Mouse (Mus musculus) inflammation-experienced regulatory T-cells, adult 6 months (primary cell): ENCODE data around the gene Vps13d. TPM values are rescaled to one million over a fixed set of nuclear protein-coding genes. Genes with fewer than 3 reads are reported as not detected.

Experiments
- ATAC-seq: one replicate; pipeline ENCODE4 v1.8.0; 2017
- polyA plus RNA-seq, 3 experiments: library from polyadenylated mRNA; unstranded; fragments of 100-300 nt; shearing (Covaris generic); gene quantifications; one replicate each; pipeline ENCODE4 v1.2.1; 2017

Vps13d gene
- polyA plus RNA-seq, 3 experiments from 2014 or later = 10.6 to 27.5 (median 19.6) TPM

GRCm38 (mm10) chr4:145147006-145147961, 47.5 kb downstream of the Vps13d start:
- ATAC-seq = no peak

GRCm38 (mm10) chr4:145143533-145143932, 51.3 kb downstream of the Vps13d start:
- no peak for ATAC-seq

DNA sequence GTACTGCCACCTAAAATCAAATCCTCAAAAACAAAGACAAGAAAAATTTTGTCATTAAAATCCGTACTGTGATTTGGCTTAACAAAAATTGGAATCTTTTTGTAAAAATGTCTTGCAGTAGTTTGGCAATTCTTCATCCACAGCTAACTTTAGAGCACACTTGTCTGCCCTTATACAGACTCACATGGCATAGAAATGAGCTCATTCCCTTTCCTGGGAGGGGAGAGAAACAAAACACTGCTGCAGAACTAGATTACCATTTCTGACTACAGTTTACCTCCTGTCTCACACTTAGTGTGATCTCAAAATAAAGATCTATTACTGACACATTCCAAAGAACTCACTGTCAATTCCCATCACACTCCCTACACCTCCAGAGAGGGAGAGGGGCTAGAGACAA, 58.1 kb downstream of the Vps13d start:
- ATAC-seq = no peak

- ATAC-seq = no peak
These were observed 59.3 kb downstream of the Vps13d start for GRCm38 (mm10) chr4:145135473-145135872.

DNA sequence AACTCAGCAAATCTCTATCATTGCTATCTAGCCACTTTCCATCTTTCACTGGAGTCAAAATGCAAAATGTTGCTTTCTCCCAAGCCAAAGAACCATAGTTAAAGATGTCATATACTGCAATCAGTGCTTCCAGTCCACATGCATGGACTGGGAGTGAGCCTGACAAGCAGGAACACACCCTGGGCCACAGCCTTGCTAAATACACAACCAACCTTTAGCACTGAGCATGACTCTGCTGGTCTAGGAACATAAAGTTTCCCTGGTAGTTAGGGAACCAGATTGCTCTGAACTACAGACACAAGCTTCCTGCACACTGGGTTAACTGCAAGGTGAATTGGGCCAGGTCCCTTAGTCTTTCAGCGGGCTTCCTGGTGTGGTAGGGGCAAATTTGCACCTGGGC, 64.0 kb downstream of the Vps13d start:
- ATAC-seq = no peak

GRCm38 (mm10) chr4:145129956-145130548, 64.8 kb downstream of the Vps13d start:
- no peak for ATAC-seq

GRCm38 (mm10) chr4:145125463-145126220, 69.2 kb downstream of the Vps13d start:
- no peak for ATAC-seq

DNA sequence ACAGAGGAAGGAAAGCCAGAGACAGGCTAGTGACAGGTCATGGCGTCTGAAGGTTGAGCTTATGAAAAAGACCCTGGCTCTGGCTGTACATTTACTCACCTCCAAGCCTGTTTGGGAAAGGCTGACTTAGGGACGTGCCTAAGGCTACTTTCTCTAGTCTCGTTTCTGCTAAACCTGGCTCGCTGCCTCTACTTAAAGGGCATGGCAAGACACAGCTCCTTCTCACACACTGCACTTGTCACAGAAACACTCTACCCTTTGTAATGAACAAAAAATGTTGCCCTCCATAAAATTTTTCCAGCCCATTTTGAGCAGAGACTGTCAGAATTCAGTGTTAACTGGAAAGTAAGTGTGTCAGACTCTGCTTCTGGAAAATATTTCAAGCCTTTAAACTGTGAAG, 70.4 kb downstream of the Vps13d start:
- no peak for ATAC-seq

DNA sequence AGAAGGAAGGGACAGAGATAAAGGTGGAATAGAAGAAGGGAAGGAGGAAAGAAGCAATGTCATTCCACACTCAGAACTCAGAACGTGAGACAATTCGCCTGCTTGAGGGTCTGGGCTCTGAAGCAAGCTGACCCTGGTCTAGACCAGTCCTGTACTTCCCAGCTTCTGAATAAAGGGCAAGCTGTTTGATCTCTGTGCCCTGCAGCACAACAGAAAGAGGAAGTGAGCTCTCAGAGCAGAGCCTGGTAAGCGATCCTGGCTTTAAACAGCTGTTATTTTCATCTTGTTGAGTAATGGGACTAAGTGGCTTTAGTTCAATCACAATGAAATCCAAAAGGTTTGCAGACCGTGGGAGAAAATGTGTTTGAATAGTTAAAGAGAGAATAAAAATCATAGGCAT, 83.2 kb downstream of the Vps13d start:
- ATAC-seq = no peak

DNA sequence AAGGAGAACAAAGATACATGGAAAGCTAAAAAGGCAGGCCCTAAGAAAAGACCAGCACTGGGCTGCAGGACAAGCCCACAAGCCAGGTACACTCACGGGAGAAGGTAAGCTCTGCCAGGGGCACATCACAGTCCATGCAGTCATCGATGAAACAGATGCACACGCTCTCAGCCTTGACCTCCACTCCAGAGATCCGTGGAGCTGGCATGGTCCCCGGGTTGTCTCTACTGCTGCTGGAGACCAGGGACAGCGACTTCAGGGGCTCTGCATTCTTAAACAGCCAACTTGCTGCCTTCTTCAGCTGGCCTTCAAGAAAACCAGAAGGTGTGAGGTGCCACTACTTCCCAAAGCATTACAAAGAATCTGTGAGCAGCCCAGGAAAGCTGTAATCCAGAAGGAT, 84.1 kb downstream of the Vps13d start:
- no peak for ATAC-seq

GRCm38 (mm10) chr4:145106796-145107195, 88.0 kb downstream of the Vps13d start:
- no peak for ATAC-seq

DNA sequence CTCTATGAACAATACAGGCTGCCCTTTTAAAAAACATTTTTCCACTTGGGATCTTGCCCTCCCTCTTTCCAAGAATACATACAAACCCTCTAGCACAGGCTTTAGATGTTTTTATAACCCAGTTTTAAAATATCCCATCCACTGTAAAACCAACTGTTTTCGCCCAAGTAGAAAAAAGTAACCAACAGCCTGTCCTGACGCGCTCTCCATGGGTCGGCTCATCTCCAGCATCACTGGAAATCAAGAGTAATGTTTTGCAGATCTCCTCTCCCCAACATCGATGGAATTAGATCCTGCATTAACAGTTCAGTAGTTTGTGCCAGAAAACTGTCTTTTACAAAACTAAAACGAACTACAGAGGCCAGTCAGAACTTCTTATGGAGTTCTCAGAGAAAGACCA, 89.5 kb downstream of the Vps13d start:
- no peak for ATAC-seq

- ATAC-seq = no peak
These were observed 89.9 kb downstream of the Vps13d start for GRCm38 (mm10) chr4:145104917-145105316.

DNA sequence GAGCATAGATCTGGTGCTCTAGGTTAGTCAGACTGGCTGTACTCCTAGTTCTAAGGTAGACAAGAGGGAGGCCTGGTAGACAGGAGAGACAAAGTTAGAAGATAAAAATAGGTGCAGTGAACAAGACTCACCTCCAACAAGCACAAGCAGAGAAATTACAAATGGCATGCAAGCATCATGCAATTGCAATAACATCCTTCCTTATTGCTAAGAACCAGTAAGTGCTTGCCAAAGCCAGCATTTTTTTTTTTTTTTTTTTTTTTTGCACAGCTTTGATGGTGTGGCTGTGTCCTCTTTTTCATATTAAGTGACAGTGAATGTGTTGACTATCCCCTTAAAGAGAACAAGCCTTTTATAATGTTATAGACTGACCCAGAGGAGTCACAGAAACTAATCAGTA, 91.2 kb downstream of the Vps13d start:
- no peak for ATAC-seq

- ATAC-seq = no peak
These were observed 92.7 kb downstream of the Vps13d start for GRCm38 (mm10) chr4:145101823-145102718.

DNA sequence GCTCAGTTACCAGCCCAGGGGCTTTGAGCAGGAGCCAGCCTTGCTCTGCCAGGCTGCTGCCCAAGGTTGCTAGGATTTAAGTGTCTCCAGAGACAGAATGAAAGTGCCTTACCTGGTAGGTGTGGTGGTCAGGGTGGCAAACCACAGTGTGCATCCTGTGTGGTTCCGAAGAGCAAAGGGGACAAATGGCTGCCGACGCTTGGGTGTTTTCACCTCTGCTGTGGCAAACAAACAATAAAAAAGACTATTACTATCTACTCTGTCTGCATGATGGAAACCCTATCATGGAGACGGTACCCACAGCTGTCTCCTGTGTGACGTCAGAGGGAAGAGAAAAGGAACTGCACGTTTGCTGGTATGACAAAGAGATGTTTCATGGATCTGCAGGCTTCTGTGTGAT, 95.0 kb downstream of the Vps13d start:
- peak; percentile 32 for ATAC-seq

GRCm38 (mm10) chr4:145099344-145099743, 95.5 kb downstream of the Vps13d start:
- no peak for ATAC-seq

DNA sequence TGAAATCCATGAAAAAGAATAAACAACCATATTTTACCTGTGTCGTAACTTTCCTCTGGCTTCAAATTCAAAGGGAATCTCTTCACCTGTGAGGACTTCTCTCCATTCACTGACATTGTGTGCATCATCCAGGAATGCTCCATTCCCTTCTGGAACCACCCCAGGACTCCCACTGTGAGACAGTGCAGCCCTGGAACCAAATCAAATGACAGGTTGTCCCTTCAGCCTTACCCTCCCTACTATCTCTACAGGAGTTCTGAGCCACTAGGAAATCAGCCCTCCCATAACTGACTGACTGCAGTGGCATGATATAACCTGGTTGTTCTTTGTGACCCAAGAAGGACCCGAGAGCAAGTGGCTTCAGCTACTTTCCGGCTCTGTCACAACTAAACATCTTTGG, 96.8 kb downstream of the Vps13d start:
- no peak for ATAC-seq

GRCm38 (mm10) chr4:145096481-145097039, 98.2 kb downstream of the Vps13d start:
- no peak for ATAC-seq

DNA sequence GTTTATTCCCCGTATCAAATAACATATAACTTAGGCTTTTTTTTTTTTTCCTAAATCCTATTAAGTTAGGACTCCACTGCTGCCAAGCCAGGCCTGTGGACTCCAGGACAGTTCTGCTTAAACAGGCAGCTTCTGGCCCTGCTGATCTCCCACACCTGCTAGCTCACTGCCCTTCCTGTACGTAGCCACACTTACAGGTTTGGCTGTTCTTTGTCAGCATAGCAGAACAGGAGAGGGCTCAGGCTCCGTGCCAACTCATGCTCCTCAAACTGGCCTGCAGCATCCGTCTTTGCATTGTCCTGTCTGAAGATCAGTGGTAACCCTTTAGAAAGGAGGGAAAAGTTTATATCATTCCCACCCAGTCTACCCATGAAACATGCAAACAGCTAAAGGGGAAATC, 108.3 kb downstream of the Vps13d start:
- ATAC-seq = no peak

GRCm38 (mm10) chr4:145079324-145079723, 115.5 kb downstream of the Vps13d start:
- no peak for ATAC-seq

- ATAC-seq = no peak
These were observed 120.5 kb downstream of the Vps13d start for GRCm38 (mm10) chr4:145074276-145074675.
